Mouse (Mus musculus): ENCODE measurements around the gene Ect2.

Gene Ect2

GRCm38 (mm10) chr3:27158910-27159309 is 5.2 kb upstream of the Ect2 start:
- no peak for DNase-seq (ENCODE audit: low spot score in 2 of 2)

GRCm38 (mm10) chr3:27156594-27156949 is 2.9 kb upstream of the Ect2 start:
- DNase-seq (ENCODE audit: low spot score in 2 of 2): no peak

- no peak for DNase-seq (ENCODE audit: low spot score in 2 of 2)
Measured at GRCm38 (mm10) chr3:27155856-27156593, 2.3 kb upstream of the Ect2 start.

- no peak for DNase-seq (ENCODE audit: low spot score in 2 of 2)
Measured at GRCm38 (mm10) chr3:27155051-27155855, 1.6 kb upstream of the Ect2 start.

DNA sequence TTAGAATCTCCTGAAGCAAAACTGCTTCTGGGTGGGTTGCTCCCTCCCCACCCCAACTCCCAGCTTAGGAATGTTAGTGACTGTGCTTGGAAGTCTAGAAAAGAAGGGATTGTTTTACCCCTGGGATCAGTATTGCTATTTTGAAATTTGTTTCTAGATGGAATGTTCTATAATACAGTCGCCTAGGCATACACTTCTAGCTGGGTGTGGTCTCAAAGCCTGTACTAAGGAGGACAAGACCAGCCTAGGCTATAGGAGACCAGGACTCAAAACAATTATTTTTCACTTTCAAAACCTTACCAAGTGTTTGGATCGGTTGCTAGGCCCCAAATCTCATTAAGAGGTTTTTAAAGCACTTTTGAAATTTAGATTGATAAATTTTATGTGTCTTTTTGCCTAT is 602 bp upstream of the Ect2 start:
- DNase-seq (ENCODE audit: low spot score in 2 of 2): no peak

DNA sequence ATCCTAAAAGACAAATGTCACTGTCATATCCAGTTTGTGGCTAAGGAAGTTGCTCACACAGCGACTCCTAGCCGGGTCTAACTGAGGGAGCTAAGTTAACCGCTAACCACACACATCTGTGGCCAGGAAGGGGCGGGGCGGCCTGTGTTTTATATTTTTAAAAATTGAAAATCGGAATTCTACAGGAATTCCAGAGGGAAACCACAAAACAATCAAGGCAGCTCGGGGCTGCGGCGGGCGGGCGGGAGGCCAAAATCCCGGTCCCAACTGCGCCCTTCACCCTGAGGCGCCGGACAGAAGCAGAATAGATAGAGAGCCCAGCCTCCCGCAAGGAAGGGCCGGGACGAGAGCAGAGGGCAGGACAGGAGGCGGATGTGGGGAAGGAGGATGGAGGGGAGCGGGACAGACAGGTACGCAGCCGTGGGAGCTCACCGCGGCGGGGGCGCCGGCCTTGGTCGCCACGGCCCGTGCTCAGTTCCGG is 447 bp downstream of the Ect2 start:
- no peak for DNase-seq (ENCODE audit: low spot score in 2 of 2)

DNA sequence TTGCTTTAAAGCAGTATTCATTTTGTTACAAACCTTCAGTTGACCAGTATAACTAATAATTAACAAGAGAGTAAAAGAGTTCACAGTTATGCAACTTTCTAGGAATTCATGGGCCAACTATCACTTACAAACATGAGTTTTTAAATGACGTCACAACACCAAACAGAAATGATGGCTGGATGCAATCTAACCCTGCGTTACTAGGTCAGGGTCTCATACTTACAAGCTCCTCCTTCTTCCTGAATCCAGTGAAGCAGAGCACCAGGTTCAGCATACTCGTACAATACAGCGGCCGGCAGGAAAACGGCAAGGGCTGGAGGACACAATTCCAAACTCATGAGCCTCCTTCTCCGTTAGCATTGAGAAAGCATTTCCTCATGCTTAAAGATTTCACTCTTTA is 7.9 kb downstream of the Ect2 start:
- no peak for DNase-seq (ENCODE audit: low spot score in 2 of 2)

GRCm38 (mm10) chr3:27143570-27143969 is 10.1 kb downstream of the Ect2 start:
- no peak for DNase-seq (ENCODE audit: low spot score in 2 of 2)

DNA sequence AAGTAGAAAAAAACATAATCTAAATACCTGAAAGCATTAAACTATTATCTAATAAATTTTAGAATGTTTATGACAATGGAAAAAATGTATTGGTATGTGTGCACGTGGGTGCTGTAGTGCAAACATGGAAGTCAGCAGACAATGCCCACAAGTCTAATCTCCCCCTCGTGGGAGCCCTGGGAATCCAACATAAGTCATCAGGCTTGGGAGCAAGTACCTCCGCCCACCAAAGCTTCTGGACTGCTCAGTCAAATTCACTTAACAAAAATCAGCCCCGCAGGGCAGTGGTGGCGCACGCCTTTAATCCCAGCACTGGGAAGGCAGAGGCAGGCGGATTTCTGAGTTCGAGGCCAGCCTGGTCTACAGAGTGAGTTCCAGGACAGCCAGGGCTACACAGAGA is 13.6 kb downstream of the Ect2 start:
- no peak for DNase-seq (ENCODE audit: low spot score in 2 of 2)

- DNase-seq (ENCODE audit: low spot score in 2 of 2): no peak
Measured at GRCm38 (mm10) chr3:27121864-27122450, 31.7 kb downstream of the Ect2 start.

GRCm38 (mm10) chr3:27120932-27121331 is 32.7 kb downstream of the Ect2 start:
- DNase-seq (ENCODE audit: low spot score in 2 of 2): no peak

GRCm38 (mm10) chr3:27118227-27118626 is 35.5 kb downstream of the Ect2 start:
- DNase-seq (ENCODE audit: low spot score in 2 of 2): no peak

DNA sequence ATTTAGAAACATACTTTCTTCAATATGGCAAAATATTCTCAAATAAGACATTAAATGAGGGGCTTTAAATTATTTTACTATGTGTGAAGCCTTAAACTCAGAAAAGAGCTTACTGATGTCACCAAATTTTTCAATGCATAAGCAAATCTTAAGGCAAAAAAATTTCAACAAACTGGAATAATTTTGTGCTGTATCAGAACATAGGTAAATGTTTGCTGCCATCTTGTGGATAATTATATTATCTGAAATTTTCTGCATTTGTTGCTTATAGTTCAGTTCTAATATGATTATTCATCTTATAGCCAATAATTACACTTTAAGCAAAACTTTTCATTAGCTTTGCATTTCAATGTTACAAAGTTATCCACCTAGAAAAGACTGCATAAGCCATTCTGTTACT is 42.8 kb downstream of the Ect2 start:
- DNase-seq (ENCODE audit: low spot score in 2 of 2): no peak

GRCm38 (mm10) chr3:27109109-27109508 is 44.6 kb downstream of the Ect2 start:
- DNase-seq (ENCODE audit: low spot score in 2 of 2): no peak

GRCm38 (mm10) chr3:27107142-27107541 is 46.5 kb downstream of the Ect2 start:
- DNase-seq (ENCODE audit: low spot score in 2 of 2): no peak

DNA sequence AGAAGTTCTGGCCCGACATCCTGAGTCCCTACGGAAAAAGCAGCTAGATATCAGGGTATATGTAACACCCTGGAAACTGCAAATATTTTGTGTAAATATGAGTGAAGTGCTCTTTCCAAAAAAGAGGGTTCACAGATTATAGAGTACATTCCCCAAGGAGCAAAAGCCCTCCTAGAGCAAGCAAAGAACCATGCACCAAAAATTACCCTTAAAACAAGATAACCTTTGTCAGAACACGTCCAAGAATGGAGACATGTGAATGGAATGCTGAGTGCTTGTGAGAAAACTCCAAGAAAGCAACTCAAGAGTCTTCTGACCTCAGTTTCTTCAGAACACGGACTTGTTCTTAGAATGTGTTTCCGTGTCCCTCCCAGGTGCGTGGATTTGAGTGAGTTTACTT is 50.7 kb downstream of the Ect2 start:
- no peak for DNase-seq (ENCODE audit: low spot score in 2 of 2)

DNA sequence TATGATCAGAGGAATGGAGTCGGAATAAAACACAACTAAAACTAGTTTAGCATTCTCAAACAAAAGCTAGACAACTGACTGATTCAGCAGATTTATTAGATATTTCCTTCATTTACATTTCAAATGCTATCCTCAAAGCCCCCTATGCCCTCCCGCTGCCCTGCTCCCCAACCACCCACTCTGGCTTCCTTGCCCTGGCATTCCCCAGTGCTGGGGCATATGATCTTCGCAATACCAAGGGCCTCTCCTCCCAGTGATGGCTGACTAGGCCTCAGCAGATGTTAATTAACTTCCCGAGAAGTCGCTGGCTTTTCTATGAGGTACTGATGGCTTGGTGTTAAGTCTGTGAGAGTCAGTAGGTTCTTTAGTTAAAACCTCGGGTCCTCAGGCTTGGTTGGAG is 55.0 kb downstream of the Ect2 start:
- no peak for DNase-seq (ENCODE audit: low spot score in 2 of 2)

DNA sequence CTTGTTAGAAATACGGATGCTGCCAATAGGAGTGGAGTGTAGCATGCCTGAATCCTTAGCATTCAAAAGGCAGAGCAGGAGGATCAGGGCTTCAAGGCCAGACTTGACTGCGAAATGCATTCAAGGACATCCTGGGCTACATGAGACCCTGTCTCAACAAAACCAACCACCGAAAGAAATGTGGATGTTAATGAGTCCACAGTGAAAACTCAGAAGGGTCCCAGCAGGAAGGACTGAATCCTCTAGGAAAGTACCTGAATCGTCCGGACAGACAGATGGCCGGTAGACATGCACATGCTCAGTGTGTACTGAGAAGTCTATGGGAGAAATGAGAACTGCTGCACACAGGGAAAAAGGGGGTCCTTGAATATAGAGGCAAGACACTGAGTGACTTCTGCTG is 67.5 kb downstream of the Ect2 start:
- DNase-seq (ENCODE audit: low spot score in 2 of 2): no peak

GRCm38 (mm10) chr3:27081229-27082060 is 72.2 kb downstream of the Ect2 start:
- no peak for DNase-seq (ENCODE audit: low spot score in 2 of 2)

DNA sequence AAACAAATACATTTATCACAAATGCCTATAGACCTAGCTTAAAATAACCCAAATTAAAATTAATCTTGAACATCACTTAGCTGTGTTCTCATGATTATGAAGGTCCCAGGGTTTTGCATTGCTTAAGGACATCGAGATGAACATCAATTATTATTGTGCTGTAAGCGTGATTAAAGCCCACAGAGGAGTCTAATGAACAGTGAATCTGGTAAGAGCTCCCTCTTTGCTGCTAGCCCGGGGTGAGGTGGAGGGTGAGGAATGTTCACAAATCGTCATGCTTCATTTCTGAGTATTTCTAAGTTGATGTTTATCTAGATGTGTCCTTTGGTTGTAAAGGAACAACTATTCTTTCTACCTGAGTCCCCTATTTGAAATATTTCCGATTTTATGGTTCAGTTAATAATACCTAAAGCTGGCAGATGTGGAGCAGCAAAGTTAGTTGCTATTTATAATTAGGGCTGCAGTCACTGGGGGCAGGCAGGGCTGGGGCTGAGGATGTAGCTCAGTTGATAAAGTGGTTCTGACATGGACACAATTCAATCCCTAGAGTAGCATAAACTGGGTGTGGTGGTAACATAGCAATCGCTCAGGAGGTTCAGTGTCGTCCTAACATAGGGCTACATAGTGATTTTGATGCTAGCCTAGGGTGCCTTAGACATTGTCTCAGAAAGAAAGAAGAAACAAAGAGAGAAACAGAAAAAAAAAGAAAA is 73.5 kb downstream of the Ect2 start:
- DNase-seq (ENCODE audit: low spot score in 2 of 2): no peak

- no peak for DNase-seq (ENCODE audit: low spot score in 2 of 2)
Measured at GRCm38 (mm10) chr3:27073884-27074283, 79.8 kb downstream of the Ect2 start.

Data from frontal cortex, postnatal 36 days (tissue).